Mouse (Mus musculus): ENCODE measurements around the gene Dydc1. TPM values are rescaled to one million over a fixed set of nuclear protein-coding genes. Genes with fewer than 3 reads are reported as not detected.
"Not testable (repeated sequence)": the region's sequence is repeated elsewhere in the genome, so short reads cannot be mapped to it uniquely, and the experiment has no call there.

The Dydc1 gene
- polyA plus RNA-seq, 1 experiment from 2014 or later, result not detected

GRCm38 (mm10) chr14:41033135-41034110 is 39.3 kb upstream of the Dydc1 start:
- Histone ChIP-seq H3K27ac (no peak overlapping the region), H3K4me3 (replicated peaks; ENCODE audit: low read depth, low read length) (no peak overlapping the region), H3K4me2 (ENCODE audit: low read length) (no peak overlapping the region; the same call in 1 of the 2 replicates), H3K4me1 (replicated peaks; ENCODE audit: insufficient read depth, low read length) (no peaks in the 10 kb centered on the region), H3K9ac (ENCODE audit: low read depth, low read length) (no peak overlapping the region), H3K36me3 (ENCODE audit: insufficient read depth, low read length) (no peaks in the 10 kb centered on the region), H3K9me3 (replicated peaks; ENCODE audit: low read length) (no peaks in the 10 kb centered on the region), H3K27me3 (ENCODE audit: insufficient read depth, low read length) (no peaks in the 10 kb centered on the region)
- 53% methylated on average over 13 of the region's 13 CpGs for WGBS
- ATAC-seq (replicated peaks; ENCODE audit: low FRiP score, low read depth), result no peak
- DNase-seq (ENCODE audit: low spot score), result peak; percentile 93
- peak; percentile 85 for TF ChIP-seq CTCF (IDR thresholded peaks at IDR 0.05; ENCODE audit: low read depth)

DNA sequence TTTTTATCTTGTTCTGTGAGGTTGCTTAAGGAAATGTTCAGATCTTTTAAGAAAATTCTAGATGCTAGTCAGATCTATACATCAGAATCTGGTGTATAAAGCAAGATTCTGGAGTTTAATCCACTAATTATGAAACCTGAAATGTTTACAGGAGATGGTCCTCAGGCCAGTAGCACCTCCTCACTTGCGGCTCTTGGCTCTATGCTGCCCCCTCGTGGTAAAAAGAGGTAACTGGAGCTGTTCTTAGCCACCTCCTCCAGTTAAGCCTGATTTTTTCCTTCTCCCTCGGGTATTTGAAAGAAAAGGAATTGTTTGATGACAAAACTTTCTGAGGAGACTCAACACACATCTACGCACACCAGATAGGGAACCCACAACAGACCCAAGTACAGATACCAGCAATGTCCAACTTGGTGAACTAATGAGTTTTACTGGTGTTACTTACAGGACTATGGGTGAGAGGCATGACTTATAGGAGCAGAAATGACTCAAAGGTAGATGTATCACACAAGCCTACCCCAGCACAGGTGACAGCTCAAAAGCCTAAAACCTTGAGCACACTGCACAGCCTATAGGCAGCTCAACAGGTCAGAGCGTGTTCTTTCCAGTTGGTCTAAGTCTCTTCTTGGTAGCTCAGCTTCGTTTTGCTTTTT is 37.4 kb upstream of the Dydc1 start:
- no peak for ATAC-seq (replicated peaks; ENCODE audit: low FRiP score, low read depth)

DNA sequence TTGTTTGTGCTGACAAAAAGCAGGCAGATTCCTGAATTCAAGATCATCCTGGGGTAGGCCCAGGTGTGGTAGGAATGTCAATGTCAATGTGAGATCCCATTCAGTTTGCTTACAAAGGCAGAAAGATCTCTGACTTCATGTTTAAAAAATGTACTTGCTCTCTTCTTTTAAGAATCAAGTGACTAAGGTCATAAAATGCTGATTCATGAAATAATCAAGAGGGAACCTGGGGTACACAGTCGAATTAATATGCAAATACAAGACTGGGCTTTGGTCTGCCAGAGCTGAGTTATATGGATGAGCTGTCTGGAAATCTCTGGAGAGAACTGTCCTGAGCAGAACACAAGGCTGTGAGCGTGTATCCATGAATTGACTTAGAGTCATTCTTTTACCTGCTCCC is 25.3 kb upstream of the Dydc1 start:
- Histone ChIP-seq H3K4me3 (replicated peaks; ENCODE audit: low read depth, low read length) (no peak overlapping the region), H3K27me3 (ENCODE audit: insufficient read depth, low read length) (no peaks in the 10 kb centered on the region), H3K9me3 (replicated peaks; ENCODE audit: low read length) (no peaks in the 10 kb centered on the region), H3K27ac (no peak overlapping the region), H3K36me3 (ENCODE audit: insufficient read depth, low read length) (no peaks in the 10 kb centered on the region), H3K4me1 (replicated peaks; ENCODE audit: insufficient read depth, low read length) (no peaks in the 10 kb centered on the region), H3K4me2 (ENCODE audit: low read length) (no peak overlapping the region), H3K9ac (ENCODE audit: low read depth, low read length) (no peak overlapping the region)
- no peak for TF ChIP-seq CTCF (IDR thresholded peaks at IDR 0.05; ENCODE audit: low read depth)
- DNase-seq (ENCODE audit: low spot score), result no peak
- WGBS, result 80% methylated on average over 2 of the region's 2 CpGs
- ATAC-seq (replicated peaks; ENCODE audit: low FRiP score, low read depth), result no peak

More for the DNA sequence above, 37.4 kb upstream of the Dydc1 start:
- Histone ChIP-seq H3K4me3 (replicated peaks; ENCODE audit: low read depth, low read length) (no peak overlapping the region), H3K27ac (no peak overlapping the region), H3K9me3 (replicated peaks; ENCODE audit: low read length) (no peaks in the 10 kb centered on the region), H3K36me3 (ENCODE audit: insufficient read depth, low read length) (no peaks in the 10 kb centered on the region), H3K4me2 (ENCODE audit: low read length) (no peak overlapping the region), H3K9ac (ENCODE audit: low read depth, low read length) (no peak overlapping the region), H3K27me3 (ENCODE audit: insufficient read depth, low read length) (no peaks in the 10 kb centered on the region), H3K4me1 (replicated peaks; ENCODE audit: insufficient read depth, low read length) (no peaks in the 10 kb centered on the region)
- 36% methylated on average over 6 of the region's 6 CpGs for WGBS
- DNase-seq (ENCODE audit: low spot score), result peak; percentile 76
- TF ChIP-seq CTCF (IDR thresholded peaks at IDR 0.05; ENCODE audit: low read depth), result peak; percentile 95

DNA sequence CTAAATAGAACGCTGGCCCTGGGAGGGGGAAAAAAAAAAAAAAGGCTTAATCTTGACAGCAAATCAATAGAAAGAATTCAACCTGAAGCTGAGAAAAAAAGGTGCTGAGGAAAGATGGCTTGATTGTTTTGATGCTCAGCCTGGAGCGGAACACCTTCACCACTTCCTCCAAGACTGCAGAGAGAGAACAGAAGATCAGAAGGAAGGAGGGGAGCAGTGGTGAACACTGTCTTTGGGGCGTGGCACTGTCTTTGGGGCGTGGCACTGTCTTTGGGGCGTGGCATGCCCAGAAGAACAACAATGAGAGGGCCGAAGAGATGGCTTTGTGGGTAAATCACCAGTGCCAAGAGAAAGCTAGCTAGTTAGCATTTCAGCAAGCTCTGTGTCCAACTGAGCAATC is 22.2 kb upstream of the Dydc1 start:
- no peak for TF ChIP-seq CTCF (IDR thresholded peaks at IDR 0.05; ENCODE audit: low read depth)
- Histone ChIP-seq H3K4me2 (ENCODE audit: low read length) (no peak overlapping the region), H3K9ac (ENCODE audit: low read depth, low read length) (no peak overlapping the region), H3K36me3 (ENCODE audit: insufficient read depth, low read length) (no peaks in the 10 kb centered on the region), H3K4me3 (replicated peaks; ENCODE audit: low read depth, low read length) (no peak overlapping the region), H3K4me1 (replicated peaks; ENCODE audit: insufficient read depth, low read length) (no peaks in the 10 kb centered on the region), H3K27ac (no peak overlapping the region), H3K27me3 (ENCODE audit: insufficient read depth, low read length) (no peaks in the 10 kb centered on the region), H3K9me3 (replicated peaks; ENCODE audit: low read length) (no peaks in the 10 kb centered on the region)
- DNase-seq (ENCODE audit: low spot score) (no peak), ATAC-seq (replicated peaks; ENCODE audit: low FRiP score, low read depth) (no peak)
- WGBS, result 68% methylated on average over 6 of the region's 6 CpGs

DNA sequence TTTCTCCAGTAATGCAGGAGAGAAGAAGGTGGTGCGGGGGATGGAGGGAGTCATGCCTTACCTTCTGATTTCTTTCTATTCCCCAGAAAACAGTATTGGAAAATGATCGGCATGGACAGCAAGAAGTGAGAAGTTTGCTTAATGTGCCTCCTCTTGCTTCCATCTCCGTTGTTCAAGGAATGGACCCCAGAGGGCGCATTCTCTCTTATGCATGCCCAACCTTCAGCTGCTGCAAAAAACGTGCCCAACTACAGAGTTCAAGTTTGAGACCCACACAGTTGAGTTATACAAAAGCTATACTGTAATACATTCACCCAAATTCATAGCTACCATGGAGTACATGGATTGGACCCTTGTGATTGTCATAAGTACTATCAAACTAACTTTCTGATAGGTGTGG is 20.2 kb upstream of the Dydc1 start:
- TF ChIP-seq CTCF (IDR thresholded peaks at IDR 0.05; ENCODE audit: low read depth), result peak; percentile 35
- H3K27ac ChIP-seq, result no peak overlapping the region
- no peaks in the 10 kb centered on the region for H3K27me3 ChIP-seq (ENCODE audit: insufficient read depth, low read length)
- H3K9ac ChIP-seq (ENCODE audit: low read depth, low read length), result no peak overlapping the region
- no peak overlapping the region for H3K4me2 ChIP-seq (ENCODE audit: low read length)
- DNase-seq (ENCODE audit: low spot score) (no peak), ATAC-seq (replicated peaks; ENCODE audit: low FRiP score, low read depth) (no peak)
- H3K4me1 ChIP-seq (replicated peaks; ENCODE audit: insufficient read depth, low read length), result no peaks in the 10 kb centered on the region
- H3K9me3 ChIP-seq (replicated peaks; ENCODE audit: low read length), result no peaks in the 10 kb centered on the region
- WGBS, result 78% methylated on average over 5 of the region's 5 CpGs
- no peak overlapping the region for H3K4me3 ChIP-seq (replicated peaks; ENCODE audit: low read depth, low read length)
- no peaks in the 10 kb centered on the region for H3K36me3 ChIP-seq (ENCODE audit: insufficient read depth, low read length)

DNA sequence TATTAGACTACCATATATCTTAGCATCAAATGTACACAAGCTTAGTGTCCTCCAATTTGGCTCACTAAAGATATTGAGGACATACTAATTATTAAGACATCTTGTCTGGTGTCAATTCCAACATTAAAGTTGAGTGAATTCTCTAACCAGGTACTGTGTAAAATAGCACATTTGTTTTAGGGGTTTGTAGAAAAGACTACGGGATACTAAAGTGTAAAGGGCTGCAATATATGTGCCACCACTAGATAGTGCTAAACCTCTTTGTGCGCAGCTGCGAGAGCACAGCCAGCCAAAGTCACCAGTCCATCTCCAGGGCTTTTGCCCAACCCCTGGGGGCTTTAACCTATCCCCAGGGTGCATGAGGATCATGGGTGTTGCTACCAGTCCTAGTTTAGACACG is 19.5 kb upstream of the Dydc1 start:
- not testable (repeated sequence) for H3K4me1 ChIP-seq (replicated peaks; ENCODE audit: insufficient read depth, low read length); H3K36me3 ChIP-seq (ENCODE audit: insufficient read depth, low read length); H3K4me3 ChIP-seq (replicated peaks; ENCODE audit: low read depth, low read length); H3K4me2 ChIP-seq (ENCODE audit: low read length); H3K9ac ChIP-seq (ENCODE audit: low read depth, low read length); ATAC-seq (replicated peaks; ENCODE audit: low FRiP score, low read depth); H3K9me3 ChIP-seq (replicated peaks; ENCODE audit: low read length); H3K27me3 ChIP-seq (ENCODE audit: insufficient read depth, low read length); H3K27ac ChIP-seq; DNase-seq (ENCODE audit: low spot score)
- 0 out of 2 replicates have a peak, but pooled peaks have one; percentile 6 for TF ChIP-seq CTCF (IDR thresholded peaks at IDR 0.05; ENCODE audit: low read depth)
- 65% methylated on average over 3 of the region's 4 CpGs for WGBS
